Mouse (Mus musculus) MEL (cell line): ENCODE results near the gene Raver1.

Source experiments
- BHLHE40 ChIP-seq: IDR thresholded peaks from 2 replicates; pipeline ENCODE4 v1.6.1; 2012; ENCODE audit warnings: low read depth, mild to moderate bottlenecking, inconsistent platforms, low read length, improper control_type of control experiment, borderline replicate concordance
- CTCF ChIP-seq, 3 experiments: IDR thresholded peaks in 2 of 3; conservative IDR thresholded peaks in 1 of 3; 2 replicates each; pipeline ENCODE4 v1.5.1; 2011 to 2012; ENCODE audit warnings: low read length in 3 of 3, low read depth in 2 of 3, mild to moderate bottlenecking in 2 of 3, improper control_type of control experiment in 1 of 3, inconsistent platforms in 1 of 3, mixed read lengths in 1 of 3, moderate library complexity in 1 of 3; ENCODE audit not compliant: control insufficient read depth in 1 of 3, insufficient read depth in 1 of 3, poor library complexity in 1 of 3, severe bottlenecking in 1 of 3
- NELFE ChIP-seq: IDR thresholded peaks from 2 replicates; pipeline ENCODE4 v1.6.1; 2011; ENCODE audit warnings: low read depth, low read length, improper control_type of control experiment
- POLR2A ChIP-seq, 2 experiments: IDR thresholded peaks; 2 replicates each; pipeline ENCODE4 v1.6.1; 2011 to 2012; ENCODE audit warnings: low read length in 2 of 2, mild to moderate bottlenecking in 2 of 2, control low read depth in 1 of 2, improper control_type of control experiment in 1 of 2, low read depth in 1 of 2, moderate library complexity in 1 of 2; ENCODE audit not compliant: control insufficient read depth in 1 of 2, insufficient read depth in 1 of 2, poor library complexity in 1 of 2
- RAD21 ChIP-seq: IDR thresholded peaks from 2 replicates; pipeline ENCODE4 v1.6.1; 2011; ENCODE audit warnings: mild to moderate bottlenecking, low read depth, low read length, improper control_type of control experiment
- USF2 ChIP-seq, 2 experiments: IDR thresholded peaks; 2 replicates each; pipeline ENCODE4 v1.6.1; 2011 to 2012; ENCODE audit warnings: improper control_type of control experiment in 2 of 2, low read length in 2 of 2, borderline replicate concordance in 1 of 2, inconsistent platforms in 1 of 2, low read depth in 1 of 2, mild to moderate bottlenecking in 1 of 2; ENCODE audit not compliant: insufficient read depth in 1 of 2

- TF ChIP-seq USF2 (IDR thresholded peaks at IDR 0.05; ENCODE audit: borderline replicate concordance in 1 of 2, insufficient read depth in 1 of 2, low read depth in 1 of 2, low read length in 2 of 2) (no peak), NELFE (no peak), CTCF (IDR thresholded peaks at IDR 0.05 in 2 of 3, conservative IDR thresholded peaks at IDR 0.05 in 1 of 3; ENCODE audit: control insufficient read depth in 1 of 3, insufficient read depth in 1 of 3, low read depth in 2 of 3, low read length in 3 of 3, poor library complexity in 1 of 3, severe bottlenecking in 1 of 3) (no peak), POLR2A (IDR thresholded peaks at IDR 0.05; ENCODE audit: control insufficient read depth in 1 of 2, insufficient read depth in 1 of 2, low read depth in 1 of 2, low read length in 2 of 2, poor library complexity in 1 of 2) (peak in 1 of 2 experiments; percentile 12; a peak in 1 of 4 replicates), RAD21 (no peak), BHLHE40 (no peak)
Observed at GRCm38 (mm10) chr9:21105760-21106564, 14.2 kb upstream of the Raver1 start.
